Mouse (Mus musculus) testis, adult 2 months (tissue): ENCODE data around the gene Trmt61a. TPM values are rescaled to one million over a fixed set of nuclear protein-coding genes. Genes with fewer than 3 reads are reported as not detected.
"Not testable (repeated sequence)": the region's sequence is repeated elsewhere in the genome, so short reads cannot be mapped to it uniquely, and the experiment has no call there.

Experiments used
- H3K27ac ChIP-seq: fragments of 200-500 bp; 2 replicates; pipeline ENCODE4 v1.5.1; 2012; ENCODE audit warnings: low read depth, low read length; ENCODE audit not compliant: control insufficient read depth, insufficient read depth
- H3K27me3 ChIP-seq: fragments of 200-500 bp; 2 replicates; pipeline ENCODE4 v1.6.1; 2012; ENCODE audit warnings: mild to moderate bottlenecking, low read length, moderate library complexity; ENCODE audit not compliant: control insufficient read depth, insufficient read depth
- H3K36me3 ChIP-seq: fragments of 200-500 bp; 2 replicates; pipeline ENCODE4 v1.6.1; 2012; ENCODE audit warnings: mild to moderate bottlenecking, low read length; ENCODE audit not compliant: control insufficient read depth, insufficient read depth
- H3K4me1 ChIP-seq: fragments of 200-500 bp; 2 replicates; pipeline ENCODE4 v1.6.1; 2012; ENCODE audit warnings: low read length; ENCODE audit not compliant: control insufficient read depth, insufficient read depth
- H3K4me3 ChIP-seq: fragments of 200-500 bp; 2 replicates; pipeline ENCODE4 v1.5.1; 2012; ENCODE audit warnings: low read depth, mild to moderate bottlenecking, low read length, moderate library complexity, mixed read lengths; ENCODE audit not compliant: control insufficient read depth
- CTCF ChIP-seq: fragments of 200-500 bp; IDR thresholded peaks from 2 replicates; pipeline ENCODE4 v1.5.1; 2012; ENCODE audit warnings: low read depth, mild to moderate bottlenecking, inconsistent platforms, low read length, moderate library complexity; ENCODE audit not compliant: control insufficient read depth, insufficient read depth, insufficient replicate concordance
- POLR2A ChIP-seq: fragments of 200-500 bp; IDR thresholded peaks from 2 replicates; pipeline ENCODE4 v1.6.1; 2012; ENCODE audit warnings: low read depth, mild to moderate bottlenecking, inconsistent platforms, low read length, moderate library complexity; ENCODE audit not compliant: control insufficient read depth
- polyA plus RNA-seq: library from polyadenylated mRNA; depleted of rRNA; stranded (reverse); fragments of >200 nt; gene quantifications from 2 replicates; pipeline ENCODE4 v1.2.3, GENCODE M21; 2012; rRNA removed

The Trmt61a gene
- 11.0 and 11.9 TPM in 2 replicates for polyA plus RNA-seq

- no peaks in the 10 kb centered on the region for H3K27me3 ChIP-seq
- H3K4me1 ChIP-seq: peaks cover 15% of the 10 kb centered on the region
- H3K27ac ChIP-seq: peak within 1 kb of the TSS; percentile 88
- peak within 1 kb of the TSS; percentile 99 for H3K4me3 ChIP-seq
- TF ChIP-seq POLR2A (peak; percentile 49), CTCF (no peak)
- no peaks in the 10 kb centered on the region for H3K36me3 ChIP-seq
These were observed at the start of gene Trmt61a for GRCm38 (mm10) chr12:111677882-111678669. TSS of gene Trmt61a (plus strand) at chr12:111678105.

GRCm38 (mm10) chr12:111648061-111648645 lies 29.8 kb upstream of the Trmt61a start:
- Histone ChIP-seq H3K27ac (no peak overlapping the region), H3K4me3 (no peak overlapping the region), H3K4me1 (no peaks in the 10 kb centered on the region), H3K36me3 (no peaks in the 10 kb centered on the region; the same call in none of the 2 replicates), H3K27me3 (no peaks in the 10 kb centered on the region)
- TF ChIP-seq CTCF (peak; percentile 64; the same call in 1 of the 2 replicates), POLR2A (no peak)

GRCm38 (mm10) chr12:111652953-111653352 lies 25.0 kb upstream of the Trmt61a start:
- Histone ChIP-seq H3K4me1 (no peaks in the 10 kb centered on the region), H3K4me3 (no peak overlapping the region), H3K36me3 (no peaks in the 10 kb centered on the region; the same call in none of the 2 replicates), H3K27ac (no peak overlapping the region), H3K27me3 (no peaks in the 10 kb centered on the region)
- no peak for TF ChIP-seq POLR2A
- no peak for TF ChIP-seq CTCF

- no peaks in the 10 kb centered on the region; the same call in none of the 2 replicates for H3K36me3 ChIP-seq
- H3K27ac ChIP-seq: no peak overlapping the region
- no peaks in the 10 kb centered on the region for H3K4me1 ChIP-seq
- TF ChIP-seq POLR2A (no peak), CTCF (peak; percentile 65; the same call in 1 of the 2 replicates)
- no peaks in the 10 kb centered on the region for H3K27me3 ChIP-seq
- H3K4me3 ChIP-seq: no peak overlapping the region
These were observed 24.5 kb upstream of the Trmt61a start for GRCm38 (mm10) chr12:111653434-111653833.

DNA sequence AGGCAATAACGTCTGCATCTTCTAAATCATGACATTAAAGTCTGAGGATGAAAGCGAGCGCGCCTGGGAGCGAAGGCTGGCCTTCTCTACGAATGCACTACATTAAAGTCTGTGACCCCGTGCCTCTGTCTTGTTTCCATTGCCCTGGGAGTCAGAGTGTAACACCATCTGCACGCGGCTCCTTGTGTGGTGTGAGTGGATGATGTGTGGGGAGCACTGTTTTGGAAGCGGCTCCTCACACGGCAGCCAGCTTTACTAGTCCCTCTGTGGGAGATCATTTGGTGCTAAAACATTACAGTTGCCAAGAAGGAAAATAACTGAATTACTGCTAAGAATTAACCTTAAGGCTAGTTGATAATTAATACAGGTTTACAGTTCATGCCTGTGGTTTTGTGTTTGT lies 22.2 kb upstream of the Trmt61a start:
- Histone ChIP-seq H3K36me3 (no peaks in the 10 kb centered on the region; the same call in 1 of the 2 replicates), H3K4me1 (no peaks in the 10 kb centered on the region; the same call in 1 of the 2 replicates), H3K27me3 (no peaks in the 10 kb centered on the region), H3K4me3 (no peak overlapping the region), H3K27ac (no peak overlapping the region)
- TF ChIP-seq CTCF (no peak), POLR2A (no peak)

- Histone ChIP-seq H3K4me3 (no peak overlapping the region), H3K4me1 (peaks cover 4% of the 10 kb centered on the region), H3K36me3 (no peaks in the 10 kb centered on the region; the same call in 1 of the 2 replicates), H3K27ac (no peak overlapping the region), H3K27me3 (no peaks in the 10 kb centered on the region)
- TF ChIP-seq CTCF (no peak), POLR2A (no peak)
These were observed 18.6 kb upstream of the Trmt61a start for GRCm38 (mm10) chr12:111659331-111659730.

DNA sequence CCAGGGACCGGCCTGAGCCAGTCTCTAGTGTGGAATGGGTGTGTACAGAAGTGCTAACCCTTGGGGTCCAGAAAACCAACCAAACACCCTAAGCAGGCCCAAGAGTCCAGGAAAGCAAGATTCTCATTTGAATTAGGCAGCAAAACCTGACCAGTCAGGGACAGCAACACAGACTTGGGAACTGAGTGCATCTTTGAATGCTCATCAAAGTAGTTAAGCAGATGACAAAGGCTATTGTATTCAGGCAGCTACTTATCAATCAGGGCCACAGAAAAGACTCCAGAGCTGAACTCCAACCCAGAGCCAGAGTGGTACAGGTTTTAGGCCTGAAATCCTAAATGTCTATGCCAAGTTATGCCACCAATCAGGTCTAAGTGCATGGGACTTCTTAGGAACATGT lies 17.3 kb upstream of the Trmt61a start:
- Histone ChIP-seq H3K4me1 (peaks cover 5% of the 10 kb centered on the region), H3K27ac (no peak overlapping the region), H3K27me3 (no peaks in the 10 kb centered on the region), H3K4me3 (no peak overlapping the region), H3K36me3 (no peaks in the 10 kb centered on the region)
- no peak for TF ChIP-seq CTCF
- TF ChIP-seq POLR2A: no peak

- H3K4me3 ChIP-seq, H3K27me3 ChIP-seq, H3K36me3 ChIP-seq: not testable (repeated sequence)
These were observed 16.4 kb upstream of the Trmt61a start for GRCm38 (mm10) chr12:111661554-111661953.

More at GRCm38 (mm10) chr12:111661554-111661953, 16.4 kb upstream of the Trmt61a start:
- not testable (repeated sequence) for H3K27ac ChIP-seq, H3K4me1 ChIP-seq
